Mouse (Mus musculus) CH12.LX (cell line): ENCODE measurements at regions not wholly inside any gene's neighbourhood (a gene's known extent, or its start where the extent isn't known, plus 50 kb on each side); places are given as distances from the start of the nearest gene placed in this dataset.

ENCODE experiments used
- DNase-seq: peaks from one replicate; pipeline ENCODE4 v3.0.0-alpha.2; 2013; ENCODE audit errors: extremely low read depth
- H3K27ac ChIP-seq: 2 replicates; pipeline ENCODE4 v1.5.1; 2012; ENCODE audit warnings: low read depth, mild to moderate bottlenecking, control low read depth, moderate library complexity; ENCODE audit not compliant: insufficient read depth
- H3K27me3 ChIP-seq: replicated peaks from 2 replicates; pipeline ENCODE3; 2012; ENCODE audit warnings: inconsistent platforms
- H3K36me3 ChIP-seq, 2 experiments: replicated peaks in 1 of 2; 2 replicates each; pipeline versions ENCODE3 to v1.6.1; 2012; ENCODE audit warnings: inconsistent platforms in 1 of 2, low read length in 1 of 2, mild to moderate bottlenecking in 1 of 2, mixed read lengths in 1 of 2, moderate library complexity in 1 of 2; ENCODE audit not compliant: control insufficient read depth in 1 of 2, insufficient read depth in 1 of 2
- H3K4me1 ChIP-seq, 2 experiments: 2 replicates each; pipeline ENCODE4 v1.6.1; 2012; ENCODE audit warnings: inconsistent platforms in 1 of 2, moderate library complexity in 1 of 2; ENCODE audit not compliant: insufficient read depth in 2 of 2, control insufficient read depth in 1 of 2
- H3K4me2 ChIP-seq: 2 replicates; pipeline ENCODE4 v1.6.1; 2012; ENCODE audit warnings: low read depth, mild to moderate bottlenecking, control low read depth; ENCODE audit not compliant: poor library complexity, insufficient read depth, severe bottlenecking
- H3K4me3 ChIP-seq, 3 experiments: fragments of 150-350 bp in 1 of 3; sonication (generic) in 1 of 3; replicated peaks in 1 of 3; 2 replicates each; pipeline versions ENCODE3 to v1.5.1; 2011 to 2012; ENCODE audit warnings: low read depth in 2 of 3, low read length in 2 of 3, mild to moderate bottlenecking in 2 of 3, moderate library complexity in 2 of 3, control low read depth in 1 of 3, improper control_type of control experiment in 1 of 3, inconsistent platforms in 1 of 3, mixed read lengths in 1 of 3; ENCODE audit not compliant: poor library complexity in 1 of 3
- H3K79me2 ChIP-seq: replicated peaks from 2 replicates; pipeline ENCODE4 v1.6.1; 2012; ENCODE audit warnings: mild to moderate bottlenecking, moderate library complexity; ENCODE audit not compliant: control insufficient read depth, poor library complexity, insufficient read depth, severe bottlenecking; ENCODE audit errors: extremely low read depth
- H3K9ac ChIP-seq: 2 replicates; pipeline ENCODE4 v1.6.1; 2012; ENCODE audit warnings: low read depth, mild to moderate bottlenecking, control low read depth, moderate library complexity; ENCODE audit not compliant: insufficient read depth
- H3K9me3 ChIP-seq: replicated peaks from 2 replicates; pipeline ENCODE3; 2012; ENCODE audit warnings: low read length, inconsistent platforms, mixed read lengths
- BHLHE40 ChIP-seq: IDR thresholded peaks from 2 replicates; pipeline ENCODE4 v1.6.1; 2011; ENCODE audit warnings: mild to moderate bottlenecking, low read depth, low read length, improper control_type of control experiment
- CHD1 ChIP-seq: IDR thresholded peaks from 2 replicates; pipeline ENCODE4 v1.6.1; 2012; ENCODE audit warnings: low read depth, low read length, improper control_type of control experiment, inconsistent platforms
- CHD2 ChIP-seq: IDR thresholded peaks from 2 replicates; pipeline ENCODE4 v1.6.1; 2011; ENCODE audit warnings: low read length, improper control_type of control experiment
- ELF1 ChIP-seq: IDR thresholded peaks from 2 replicates; pipeline ENCODE4 v1.6.1; 2014; ENCODE audit warnings: low read depth, mild to moderate bottlenecking, inconsistent platforms, low read length, improper control_type of control experiment
- EP300 ChIP-seq: IDR thresholded peaks from 2 replicates; pipeline ENCODE4 v1.6.1; 2011; ENCODE audit warnings: low read length, improper control_type of control experiment
- ETS1 ChIP-seq: conservative IDR thresholded peaks from 2 replicates; pipeline ENCODE4 v1.6.1; 2012; ENCODE audit warnings: low read depth, mild to moderate bottlenecking, inconsistent platforms, low read length, improper control_type of control experiment, moderate library complexity
- GABPA ChIP-seq: IDR thresholded peaks from 2 replicates; pipeline ENCODE4 v1.6.1; 2012; ENCODE audit warnings: low read depth, low read length, improper control_type of control experiment, inconsistent platforms; ENCODE audit not compliant: insufficient replicate concordance
- KAT2A ChIP-seq: IDR thresholded peaks from 2 replicates; pipeline ENCODE4 v1.6.1; 2012; ENCODE audit warnings: low read length, improper control_type of control experiment, inconsistent platforms; ENCODE audit not compliant: insufficient replicate concordance
- MAX ChIP-seq: IDR thresholded peaks from 2 replicates; pipeline ENCODE4 v1.6.1; 2011; ENCODE audit warnings: low read length, improper control_type of control experiment
- MAZ ChIP-seq: IDR thresholded peaks from 2 replicates; pipeline ENCODE4 v1.6.1; 2012; ENCODE audit warnings: low read depth, mild to moderate bottlenecking, inconsistent platforms, low read length, improper control_type of control experiment, moderate library complexity
- MEF2A ChIP-seq: IDR thresholded peaks from 2 replicates; pipeline ENCODE4 v1.6.1; 2014; ENCODE audit warnings: low read depth, mild to moderate bottlenecking, inconsistent platforms, low read length, improper control_type of control experiment, borderline replicate concordance
- MXI1 ChIP-seq: IDR thresholded peaks from 2 replicates; pipeline ENCODE4 v1.6.1; 2011; ENCODE audit warnings: mild to moderate bottlenecking, low read depth, low read length, improper control_type of control experiment
- NELFE ChIP-seq: IDR thresholded peaks from 2 replicates; pipeline ENCODE4 v1.6.1; 2011; ENCODE audit warnings: low read depth, low read length, improper control_type of control experiment
- POLR2A ChIP-seq: IDR thresholded peaks from 2 replicates; pipeline ENCODE4 v1.6.1; 2011; ENCODE audit warnings: low read depth, mild to moderate bottlenecking, improper control_type of control experiment, low read length
- POLR2AphosphoS2 ChIP-seq: IDR thresholded peaks from 2 replicates; pipeline ENCODE4 v1.6.1; 2011; ENCODE audit warnings: low read depth, low read length, improper control_type of control experiment
- RCOR1 ChIP-seq: conservative IDR thresholded peaks from 2 replicates; pipeline ENCODE4 v1.6.1; 2012; ENCODE audit warnings: low read depth, mild to moderate bottlenecking, inconsistent platforms, low read length, improper control_type of control experiment
- TCF12 ChIP-seq: IDR thresholded peaks from 2 replicates; pipeline ENCODE4 v1.6.1; 2014; ENCODE audit warnings: low read depth, mild to moderate bottlenecking, inconsistent platforms, low read length, improper control_type of control experiment
- UBTF ChIP-seq: IDR thresholded peaks from 2 replicates; pipeline ENCODE4 v1.6.1; 2012; ENCODE audit warnings: low read depth, mild to moderate bottlenecking, inconsistent platforms, low read length, improper control_type of control experiment, moderate library complexity
- USF1 ChIP-seq: IDR thresholded peaks from 2 replicates; pipeline ENCODE4 v1.6.1; 2014; ENCODE audit warnings: low read depth, mild to moderate bottlenecking, inconsistent platforms, low read length, improper control_type of control experiment
- USF2 ChIP-seq: conservative IDR thresholded peaks from 2 replicates; pipeline ENCODE4 v1.6.1; 2011; ENCODE audit warnings: low read depth, low read length, improper control_type of control experiment
- ZC3H11A ChIP-seq: IDR thresholded peaks from 2 replicates; pipeline ENCODE4 v1.6.1; 2012; ENCODE audit warnings: low read depth, mild to moderate bottlenecking, inconsistent platforms, low read length, improper control_type of control experiment
- ZKSCAN1 ChIP-seq: IDR thresholded peaks from 2 replicates; pipeline ENCODE4 v1.6.1; 2012; ENCODE audit warnings: low read depth, inconsistent platforms, low read length, improper control_type of control experiment, borderline replicate concordance
- ZMIZ1 ChIP-seq: IDR thresholded peaks from 2 replicates; pipeline ENCODE4 v1.6.1; 2012; ENCODE audit warnings: low read depth, mild to moderate bottlenecking, inconsistent platforms, low read length, improper control_type of control experiment
- dilution Hi-C: fragments of 300-500 bp; cut with MboI; formaldehyde crosslinking; loops from 2 replicates; pipeline ENCODE4 v1.14.3; 2020; ENCODE audit warnings: low sequenced_read_pairs; ENCODE audit not compliant: extremely low pct_unique_long_range_greater_than_20kb, extremely low pct_ligation_motif_present
- in situ Hi-C: fragments of 300-500 bp; cut with MboI; formaldehyde crosslinking; loops from 3 replicates; pipeline ENCODE4 v1.14.3; 2019; ENCODE audit warnings: low sequenced_read_pairs, low pct_ligation_motif_present, low pct_unique_long_range_greater_than_20kb, mixed read lengths

GRCm38 (mm10) chr13:63634294-63634693 lies 60.9 kb upstream of the Ptch1 start:
- no peak for TF ChIP-seq KAT2A
- TF ChIP-seq USF1 = no peak
- no peak for TF ChIP-seq ZMIZ1
- no peak for TF ChIP-seq GABPA
- TF ChIP-seq EP300 = no peak
- TF ChIP-seq ELF1 = no peak
- no peak for TF ChIP-seq MAZ
- Histone ChIP-seq H3K4me2 (no peak overlapping the region), H3K4me3 (no peak overlapping the region), H3K27me3 (no peaks in the 10 kb centered on the region), H3K27ac (no peak overlapping the region), H3K79me2 (no peaks in the 10 kb centered on the region), H3K4me1 (peaks cover 2 to 40% of the 10 kb centered on the region in 2 experiments; a peak in 3 of 4 replicates), H3K9ac (no peak overlapping the region), H3K36me3 (no peaks in the 10 kb centered on the region), H3K9me3 (no peaks in the 10 kb centered on the region)
- DNase-seq = no peak
- dilution Hi-C loops (no loop called here), in situ Hi-C loops (no loop called here)

DNA sequence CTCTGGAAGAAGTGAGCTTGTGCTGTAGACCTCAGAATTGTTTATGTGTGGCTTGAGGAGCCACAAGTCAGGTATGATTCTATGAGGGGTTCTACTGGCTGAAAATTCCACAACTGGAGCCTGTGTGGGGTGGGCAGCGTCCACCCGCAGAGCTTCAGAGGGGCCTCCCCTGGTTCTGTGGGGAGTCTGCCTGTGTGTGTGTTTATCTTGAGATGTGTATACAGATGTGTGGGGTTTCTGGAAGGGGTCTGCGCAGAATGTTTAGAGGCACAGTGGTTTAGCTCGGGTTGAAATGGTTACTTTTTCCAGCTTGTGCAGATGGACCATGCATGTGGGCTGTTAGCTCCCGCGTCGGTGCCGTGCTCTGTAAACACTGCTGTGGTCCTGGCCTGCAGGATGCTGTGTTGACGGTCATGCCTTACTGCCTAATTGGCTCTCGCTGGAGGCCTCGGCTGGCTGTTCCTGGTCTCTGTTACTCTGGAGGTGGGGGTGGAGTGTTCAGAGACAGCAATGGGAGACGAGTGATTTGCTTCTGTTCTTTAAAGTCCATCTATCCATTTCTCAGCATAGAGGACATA lies 68.3 kb upstream of the Ptch1 start:
- Histone ChIP-seq H3K36me3 (no peaks in the 10 kb centered on the region), H3K4me3 (no peak overlapping the region)
- in situ Hi-C loops = no loop called here
- TF ChIP-seq MXI1 (no peak), ETS1 (no peak)
- TF ChIP-seq, all 38 proteins: peak for 0
- Histone ChIP-seq H3K9me3 (no peaks in the 10 kb centered on the region), H3K27me3 (peaks cover 4% of the 10 kb centered on the region), H3K4me1 (no peaks in the 10 kb centered on the region), H3K79me2 (no peaks in the 10 kb centered on the region), H3K4me2 (no peak overlapping the region), H3K9ac (no peak overlapping the region), H3K27ac (no peak overlapping the region)
- dilution Hi-C loops = no loop called here
- DNase-seq = no peak

- Histone ChIP-seq H3K27me3 (peaks cover 4% of the 10 kb centered on the region), H3K79me2 (no peaks in the 10 kb centered on the region), H3K27ac (no peak overlapping the region), H3K9ac (no peak overlapping the region), H3K36me3 (no peaks in the 10 kb centered on the region)
- no peak for DNase-seq
- dilution Hi-C loops = no loop called here
- TF ChIP-seq BHLHE40 (no peak), USF2 (no peak), ZC3H11A (no peak), CHD2 (no peak), CHD1 (no peak), MEF2A (no peak), NELFE (no peak), UBTF (no peak), TCF12 (no peak), GABPA (no peak), ZKSCAN1 (no peak), ZMIZ1 (no peak), POLR2A (no peak), RCOR1 (no peak), POLR2AphosphoS2 (no peak), MAX (no peak)
- TF ChIP-seq, all 38 proteins: peak for 0
- Histone ChIP-seq H3K4me3 (no peak overlapping the region), H3K4me2 (no peak overlapping the region), H3K9me3 (no peaks in the 10 kb centered on the region), H3K4me1 (no peaks in the 10 kb centered on the region)
- in situ Hi-C loops = no loop called here
Measured at GRCm38 (mm10) chr13:63642617-63643016, 69.2 kb upstream of the Ptch1 start.
